Mouse (Mus musculus) splenic B cell, adult 2 months (primary cell): Measurements from ENCODE around the gene Socs7.

Experiments used
- DNase-seq: peaks from one replicate; pipeline ENCODE4 v3.0.0-alpha.2; 2011; ENCODE audit warnings: low read depth, low spot score
- H3K27me3 ChIP-seq: 2 replicates; pipeline ENCODE4 v1.6.1; 2012; ENCODE audit warnings: mild to moderate bottlenecking, low read length, moderate library complexity, mixed read lengths; ENCODE audit not compliant: control insufficient read depth, poor library complexity, insufficient read depth, severe bottlenecking
- H3K36me3 ChIP-seq: 2 replicates; pipeline ENCODE4 v1.6.1; 2012; ENCODE audit warnings: mild to moderate bottlenecking, low read length, moderate library complexity, mixed read lengths; ENCODE audit not compliant: control insufficient read depth, poor library complexity, insufficient read depth, severe bottlenecking

Gene Socs7

GRCm38 (mm10) chr11:97432983-97433539, 70.7 kb downstream of the Socs7 start:
- no peaks in the 10 kb centered on the region for H3K27me3 ChIP-seq
- no peak for DNase-seq
- H3K36me3 ChIP-seq = no peaks in the 10 kb centered on the region

GRCm38 (mm10) chr11:97434121-97434520, 71.8 kb downstream of the Socs7 start:
- Histone ChIP-seq H3K36me3 (no peaks in the 10 kb centered on the region), H3K27me3 (no peaks in the 10 kb centered on the region)
- no peak for DNase-seq

DNA sequence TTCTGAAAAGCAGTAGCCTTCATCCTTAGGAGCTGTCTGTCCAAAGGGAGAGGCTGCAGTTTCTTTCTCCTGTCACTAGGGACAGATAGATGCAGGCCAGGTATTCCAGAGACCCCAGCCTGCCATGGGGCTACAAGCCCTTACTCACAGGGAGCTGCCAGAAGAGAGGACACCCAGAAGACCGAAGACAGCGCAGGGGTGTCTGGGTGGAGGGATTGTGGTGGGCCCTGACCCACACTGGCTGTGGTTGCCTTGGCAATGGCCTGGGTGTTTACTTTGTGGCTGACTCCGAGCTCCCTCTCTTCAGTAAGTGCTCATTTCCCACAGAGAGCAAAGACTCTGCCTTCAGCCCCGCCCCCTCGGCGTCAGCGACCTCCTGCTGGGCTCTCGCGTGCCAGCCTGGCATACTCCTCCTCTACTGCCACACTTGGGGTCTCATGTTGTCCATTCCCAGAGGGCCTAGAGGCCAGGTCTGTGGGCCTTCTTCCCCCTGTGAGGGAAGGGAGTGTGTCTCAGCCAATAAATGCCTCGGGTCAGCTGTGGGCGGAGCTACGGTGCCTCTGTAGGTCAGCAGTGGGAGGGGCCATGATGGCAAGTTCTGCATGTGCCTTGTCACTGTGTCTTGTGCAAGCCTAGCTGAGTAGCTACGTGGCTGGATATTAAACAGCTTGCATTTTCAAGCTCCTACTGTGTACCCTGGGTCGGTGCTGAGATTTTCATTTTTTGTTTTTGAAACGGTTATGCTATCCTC, 72.5 kb downstream of the Socs7 start:
- H3K36me3 ChIP-seq = no peaks in the 10 kb centered on the region
- H3K27me3 ChIP-seq = no peaks in the 10 kb centered on the region
- DNase-seq = peak; percentile 88

DNA sequence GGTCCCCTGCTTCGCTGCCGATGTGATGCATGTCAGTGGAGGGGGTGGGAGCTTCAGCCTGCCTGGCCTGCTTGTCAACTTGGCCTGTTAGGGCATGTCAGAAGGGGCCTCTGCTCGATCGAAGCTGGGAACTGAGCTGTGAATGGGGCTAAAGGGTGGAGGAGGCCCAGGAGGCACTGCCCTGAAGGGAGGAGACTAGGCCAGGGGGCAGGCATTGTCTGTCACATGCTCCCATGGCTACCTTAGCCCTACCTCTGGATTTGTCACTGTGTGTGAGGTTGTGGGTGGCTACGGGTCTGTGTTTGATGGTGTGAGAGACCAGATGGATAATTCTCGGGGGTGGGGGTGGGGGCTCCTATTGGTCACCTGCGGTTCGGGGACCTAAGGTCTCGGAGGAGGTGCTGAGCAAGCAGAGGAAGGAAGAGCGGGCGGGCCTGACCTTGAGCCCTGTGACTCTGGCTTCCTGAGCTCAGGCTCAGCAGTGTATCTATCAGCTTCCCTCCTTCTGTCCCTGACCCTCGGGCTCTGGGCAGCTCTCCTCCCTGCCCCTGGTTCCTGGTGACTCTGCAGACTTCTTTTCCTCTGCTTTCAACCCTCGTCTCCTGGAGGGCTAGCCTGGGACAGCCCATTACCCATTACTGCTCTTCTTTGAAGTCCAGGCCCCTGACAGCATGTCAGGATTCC, 73.6 kb downstream of the Socs7 start:
- DNase-seq = peak; percentile 35
- Histone ChIP-seq H3K36me3 (no peaks in the 10 kb centered on the region), H3K27me3 (no peaks in the 10 kb centered on the region)

GRCm38 (mm10) chr11:97437745-97438144, 75.4 kb downstream of the Socs7 start:
- DNase-seq = no peak
- no peaks in the 10 kb centered on the region for H3K36me3 ChIP-seq
- H3K27me3 ChIP-seq = no peaks in the 10 kb centered on the region

DNA sequence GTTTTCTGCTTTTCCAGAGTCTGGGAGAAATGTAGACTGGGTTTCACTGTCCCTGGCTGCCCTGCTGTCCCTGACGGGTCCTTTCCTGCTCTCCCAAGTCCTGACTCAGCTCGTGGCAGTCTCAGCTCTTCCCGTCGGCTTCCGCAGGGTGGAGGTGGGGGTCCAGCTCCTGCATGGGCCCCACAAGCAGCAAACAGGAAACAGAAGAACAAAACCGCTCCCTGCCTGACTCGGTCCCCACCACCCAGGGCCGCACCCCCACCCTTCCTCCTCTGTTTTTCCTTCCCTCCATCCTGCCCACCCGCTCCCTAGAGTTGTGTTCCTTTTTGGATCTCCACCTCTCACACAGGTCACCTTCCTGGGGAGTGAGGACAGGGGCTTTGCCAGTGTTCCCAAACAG, 76.5 kb downstream of the Socs7 start:
- H3K27me3 ChIP-seq = no peaks in the 10 kb centered on the region
- H3K36me3 ChIP-seq = no peaks in the 10 kb centered on the region
- no peak for DNase-seq

DNA sequence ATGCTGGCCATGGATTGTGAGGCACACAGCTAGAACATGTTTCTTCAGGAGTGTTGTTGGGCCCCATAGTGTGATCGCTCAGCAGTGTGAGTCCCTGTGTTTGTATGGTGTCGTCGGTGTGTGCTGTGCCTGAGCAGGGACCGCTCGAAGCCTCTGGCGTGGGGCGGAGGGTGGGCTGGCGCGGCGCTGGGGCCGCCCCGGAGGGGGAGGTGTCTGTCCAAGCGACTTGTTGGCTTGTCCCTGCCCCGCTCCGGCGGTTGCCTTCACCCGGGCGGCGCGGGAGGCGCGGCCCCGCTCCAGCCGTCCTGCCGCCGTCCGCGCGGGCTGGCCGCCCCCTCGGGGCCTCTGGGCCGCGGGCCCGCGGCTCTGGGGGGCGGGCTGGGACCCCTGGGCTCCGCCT, 77.6 kb downstream of the Socs7 start:
- Histone ChIP-seq H3K27me3 (no peaks in the 10 kb centered on the region), H3K36me3 (no peaks in the 10 kb centered on the region)
- DNase-seq = no peak

GRCm38 (mm10) chr11:97440441-97440881, 78.1 kb downstream of the Socs7 start:
- no peaks in the 10 kb centered on the region for H3K27me3 ChIP-seq
- no peak for DNase-seq

GRCm38 (mm10) chr11:97441036-97441657, 78.8 kb downstream of the Socs7 start:
- no peaks in the 10 kb centered on the region for H3K36me3 ChIP-seq
- DNase-seq = no peak

More at GRCm38 (mm10) chr11:97440441-97440881, 78.1 kb downstream of the Socs7 start:
- H3K36me3 ChIP-seq = no peaks in the 10 kb centered on the region

DNA sequence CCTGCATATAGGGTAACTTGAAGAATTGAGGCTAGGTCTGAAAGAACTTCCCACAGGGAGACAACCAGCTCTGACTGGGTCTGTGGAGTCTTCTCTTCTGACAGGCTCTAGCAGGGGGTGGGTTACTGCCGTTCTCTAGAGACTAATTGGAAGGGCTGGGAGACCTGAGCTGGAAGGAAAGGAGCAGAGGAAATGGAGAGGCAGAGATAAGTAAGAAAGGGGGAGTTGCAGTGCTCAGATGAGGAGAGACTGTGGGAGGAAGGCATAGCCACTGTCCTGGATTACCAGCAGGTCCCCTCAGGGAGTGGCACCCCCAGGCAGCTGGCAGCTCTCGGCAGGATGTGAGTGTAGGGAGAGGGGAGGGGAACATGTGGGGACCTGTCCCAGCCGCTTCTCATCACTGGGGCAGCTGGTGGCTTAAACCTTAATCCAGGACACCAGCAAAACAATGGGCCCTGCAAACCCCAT, 79.3 kb downstream of the Socs7 start:
- no peaks in the 10 kb centered on the region for H3K36me3 ChIP-seq
- no peak for DNase-seq

More at GRCm38 (mm10) chr11:97441036-97441657, 78.8 kb downstream of the Socs7 start:
- no peaks in the 10 kb centered on the region for H3K27me3 ChIP-seq

GRCm38 (mm10) chr11:97442891-97443675, 80.7 kb downstream of the Socs7 start:
- Histone ChIP-seq H3K36me3 (no peaks in the 10 kb centered on the region), H3K27me3 (no peaks in the 10 kb centered on the region)
- no peak for DNase-seq

More for the DNA sequence above, 79.3 kb downstream of the Socs7 start:
- H3K27me3 ChIP-seq = no peaks in the 10 kb centered on the region

DNA sequence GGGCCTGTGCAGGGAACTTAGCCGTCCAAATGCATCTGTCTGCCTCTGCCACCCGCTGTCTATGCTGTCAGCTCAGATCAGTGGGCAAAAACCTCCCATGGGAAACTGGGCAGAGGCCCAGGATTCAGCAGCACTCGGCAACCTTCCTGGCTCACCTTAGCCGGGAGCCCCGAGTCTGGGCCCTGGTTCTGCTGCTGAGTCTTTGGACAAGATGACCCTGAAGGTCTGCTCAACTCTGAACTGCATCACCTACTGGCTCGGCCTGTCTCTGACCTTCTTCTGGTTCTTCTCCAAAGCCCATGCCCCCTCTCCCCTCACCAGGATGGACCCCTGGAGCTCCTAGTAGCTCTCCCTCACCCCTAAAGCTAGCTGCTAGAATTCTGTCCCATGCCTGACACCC, 83.2 kb downstream of the Socs7 start:
- no peaks in the 10 kb centered on the region for H3K27me3 ChIP-seq
- no peaks in the 10 kb centered on the region for H3K36me3 ChIP-seq
- no peak for DNase-seq

- DNase-seq = no peak
- no peaks in the 10 kb centered on the region for H3K36me3 ChIP-seq
Measured at GRCm38 (mm10) chr11:97445999-97446511, 83.7 kb downstream of the Socs7 start.

GRCm38 (mm10) chr11:97447979-97448378, 85.6 kb downstream of the Socs7 start:
- Histone ChIP-seq H3K36me3 (no peaks in the 10 kb centered on the region), H3K27me3 (no peaks in the 10 kb centered on the region)
- no peak for DNase-seq

More at GRCm38 (mm10) chr11:97445999-97446511, 83.7 kb downstream of the Socs7 start:
- H3K27me3 ChIP-seq = no peaks in the 10 kb centered on the region
